Mouse (Mus musculus): ENCODE results near the gene Gm21915. TPM values are rescaled to one million over a fixed set of nuclear protein-coding genes. Genes with fewer than 3 reads are reported as not detected.

Gm21915 gene
- polyA plus RNA-seq, 1 experiment: not detected

- Histone ChIP-seq H3K79me2 (ENCODE audit: control insufficient read depth, insufficient read depth) (no peaks in the 10 kb centered on the region), H3K79me3 (ENCODE audit: low read depth) (no peaks in the 10 kb centered on the region), H3K4me3 (ENCODE audit: insufficient read depth, poor library complexity, severe bottlenecking) (no peak overlapping the region), H3K36me3 (ENCODE audit: control insufficient read depth, insufficient read depth) (no peaks in the 10 kb centered on the region), H3K27me3 (ENCODE audit: control insufficient read depth, insufficient read depth, insufficient read length) (no peaks in the 10 kb centered on the region), H3ac (ENCODE audit: control insufficient read depth, insufficient read length, low read depth) (no peak overlapping the region)
- TF ChIP-seq CEBPB (IDR thresholded peaks at IDR 0.05; ENCODE audit: low read depth) (no peak), MAX (IDR thresholded peaks at IDR 0.05) (no peak), MYOD1 (IDR thresholded peaks at IDR 0.05; ENCODE audit: control insufficient read depth, insufficient read length, low read depth) (no peak), CTCF (IDR thresholded peaks at IDR 0.05; ENCODE audit: control insufficient read depth, insufficient read depth, insufficient read length) (peak; percentile 14)
These were observed 34.4 kb upstream of the Gm21915 start for GRCm38 (mm10) chr9:40636054-40636453.

GRCm38 (mm10) chr9:40637705-40638393, 32.6 kb upstream of the Gm21915 start:
- H3K36me3 ChIP-seq (ENCODE audit: control insufficient read depth, insufficient read depth): no peaks in the 10 kb centered on the region
- H3K79me2 ChIP-seq (ENCODE audit: control insufficient read depth, insufficient read depth): no peaks in the 10 kb centered on the region
- no peaks in the 10 kb centered on the region for H3K79me3 ChIP-seq (ENCODE audit: low read depth)
- H3K27me3 ChIP-seq (ENCODE audit: control insufficient read depth, insufficient read depth, insufficient read length): no peaks in the 10 kb centered on the region
- H3K4me3 ChIP-seq (ENCODE audit: insufficient read depth, poor library complexity, severe bottlenecking): no peak overlapping the region
- TF ChIP-seq MAX (IDR thresholded peaks at IDR 0.05) (no peak), CEBPB (IDR thresholded peaks at IDR 0.05; ENCODE audit: low read depth) (no peak), CTCF (IDR thresholded peaks at IDR 0.05; ENCODE audit: control insufficient read depth, insufficient read depth, insufficient read length) (no peak), MYOD1 (IDR thresholded peaks at IDR 0.05; ENCODE audit: control insufficient read depth, insufficient read length, low read depth) (no peak), USF1 (IDR thresholded peaks at IDR 0.05; ENCODE audit: low read depth) (no peak), FOSL1 (IDR thresholded peaks at IDR 0.05; ENCODE audit: insufficient read depth, low read length, poor library complexity, severe bottlenecking) (no peak), MYOG (IDR thresholded peaks at IDR 0.05; ENCODE audit: control insufficient read depth, extremely low read depth, insufficient read length) (no peak)
- no peak overlapping the region for H3ac ChIP-seq (ENCODE audit: control insufficient read depth, insufficient read length, low read depth)

GRCm38 (mm10) chr9:40638394-40639049, 31.9 kb upstream of the Gm21915 start:
- TF ChIP-seq CTCF (IDR thresholded peaks at IDR 0.05; ENCODE audit: control insufficient read depth, insufficient read depth, insufficient read length) (no peak), USF1 (IDR thresholded peaks at IDR 0.05; ENCODE audit: low read depth) (no peak), MYOD1 (IDR thresholded peaks at IDR 0.05; ENCODE audit: control insufficient read depth, insufficient read length, low read depth) (no peak), FOSL1 (IDR thresholded peaks at IDR 0.05; ENCODE audit: insufficient read depth, low read length, poor library complexity, severe bottlenecking) (no peak), MYOG (IDR thresholded peaks at IDR 0.05; ENCODE audit: control insufficient read depth, extremely low read depth, insufficient read length) (no peak)
- no peaks in the 10 kb centered on the region for H3K27me3 ChIP-seq (ENCODE audit: control insufficient read depth, insufficient read depth, insufficient read length)
- no peaks in the 10 kb centered on the region for H3K36me3 ChIP-seq (ENCODE audit: control insufficient read depth, insufficient read depth)
- H3K79me2 ChIP-seq (ENCODE audit: control insufficient read depth, insufficient read depth): no peaks in the 10 kb centered on the region
- no peak overlapping the region for H3ac ChIP-seq (ENCODE audit: control insufficient read depth, insufficient read length, low read depth)
- H3K79me3 ChIP-seq (ENCODE audit: low read depth): no peaks in the 10 kb centered on the region
- H3K4me3 ChIP-seq (ENCODE audit: insufficient read depth, poor library complexity, severe bottlenecking): no peak overlapping the region

GRCm38 (mm10) chr9:40639536-40640187, 30.8 kb upstream of the Gm21915 start:
- H3K79me3 ChIP-seq (ENCODE audit: low read depth): no peaks in the 10 kb centered on the region
- no peak overlapping the region for H3ac ChIP-seq (ENCODE audit: control insufficient read depth, insufficient read length, low read depth)
- no peaks in the 10 kb centered on the region for H3K27me3 ChIP-seq (ENCODE audit: control insufficient read depth, insufficient read depth, insufficient read length)
- no peaks in the 10 kb centered on the region for H3K79me2 ChIP-seq (ENCODE audit: control insufficient read depth, insufficient read depth)
- H3K36me3 ChIP-seq (ENCODE audit: control insufficient read depth, insufficient read depth): no peaks in the 10 kb centered on the region
- H3K4me3 ChIP-seq (ENCODE audit: insufficient read depth, poor library complexity, severe bottlenecking): no peak overlapping the region
- TF ChIP-seq CTCF (IDR thresholded peaks at IDR 0.05; ENCODE audit: control insufficient read depth, insufficient read depth, insufficient read length) (no peak), FOSL1 (IDR thresholded peaks at IDR 0.05; ENCODE audit: insufficient read depth, low read length, poor library complexity, severe bottlenecking) (no peak), MYOD1 (IDR thresholded peaks at IDR 0.05; ENCODE audit: control insufficient read depth, insufficient read length, low read depth) (no peak), USF1 (IDR thresholded peaks at IDR 0.05; ENCODE audit: low read depth) (no peak), CEBPB (IDR thresholded peaks at IDR 0.05; ENCODE audit: low read depth) (no peak), MYOG (IDR thresholded peaks at IDR 0.05; ENCODE audit: control insufficient read depth, extremely low read depth, insufficient read length) (no peak), MAX (IDR thresholded peaks at IDR 0.05) (no peak)

- TF ChIP-seq CEBPB (IDR thresholded peaks at IDR 0.05; ENCODE audit: low read depth): peak; percentile 83
- TF ChIP-seq USF1 (IDR thresholded peaks at IDR 0.05; ENCODE audit: low read depth): no peak
- no peak for TF ChIP-seq CTCF (IDR thresholded peaks at IDR 0.05; ENCODE audit: control insufficient read depth, insufficient read depth, insufficient read length)
- TF ChIP-seq MYOD1 (IDR thresholded peaks at IDR 0.05; ENCODE audit: control insufficient read depth, insufficient read length, low read depth): no peak
- TF ChIP-seq MYOG (IDR thresholded peaks at IDR 0.05; ENCODE audit: control insufficient read depth, extremely low read depth, insufficient read length): no peak
These were observed 29.1 kb upstream of the Gm21915 start for GRCm38 (mm10) chr9:40641318-40641717.

More at GRCm38 (mm10) chr9:40641318-40641717, 29.1 kb upstream of the Gm21915 start:
- no peaks in the 10 kb centered on the region for H3K79me3 ChIP-seq (ENCODE audit: low read depth)
- no peak overlapping the region for H3ac ChIP-seq (ENCODE audit: control insufficient read depth, insufficient read length, low read depth)
- H3K4me3 ChIP-seq (ENCODE audit: insufficient read depth, poor library complexity, severe bottlenecking): no peak overlapping the region
- no peaks in the 10 kb centered on the region for H3K79me2 ChIP-seq (ENCODE audit: control insufficient read depth, insufficient read depth)
- H3K27me3 ChIP-seq (ENCODE audit: control insufficient read depth, insufficient read depth, insufficient read length): no peaks in the 10 kb centered on the region
- no peaks in the 10 kb centered on the region for H3K36me3 ChIP-seq (ENCODE audit: control insufficient read depth, insufficient read depth)
